Mouse (Mus musculus) left cerebral cortex, adult 6 months (tissue): ENCODE measurements around the gene Gm8212. TPM values are rescaled to one million over a fixed set of nuclear protein-coding genes. Genes with fewer than 3 reads are reported as not detected.

Experiments used
- long read RNA-seq, 2 experiments: library from polyadenylated mRNA; unstranded; transcript quantifications; one replicate each; pipeline ENCODE4 v2.0.0; 2019 to 2020
- polyA plus RNA-seq: library from polyadenylated mRNA; unstranded; fragments of <200 nt; fragmentation: Nextera tagmentation; gene quantifications from 2 replicates; pipeline ENCODE4 v1.2.3, GENCODE M21; 2021

Gm8212 gene
- not detected in 2 replicates for polyA plus RNA-seq
- long read RNA-seq, experiment 1, result 0 reads
- long read RNA-seq, experiment 2, result 0 reads

GRCm38 (mm10) chr14:44197361-44197760, at the start of gene Gm8212:
Gene Gm8212 (plus strand): TSS chr14:44197661.

GRCm38 (mm10) chr14:44213154-44213553, 15.7 kb downstream of the Gm8212 start, which contains the start of gene 4930503E14Rik:
Gene 4930503E14Rik (minus strand): TSS chr14:44213254.

Other genes starting within 250 kb of the Gm8212 start
- not detected in 2 replicates for gene Ang5, start 240.6 kb upstream of the Gm8212 start, polyA plus RNA-seq
- not detected in 2 replicates for gene Ang6, start 195.4 kb upstream of the Gm8212 start, polyA plus RNA-seq
- gene Ear2, start 95.0 kb upstream of the Gm8212 start, polyA plus RNA-seq, result 0.16 TPM in 1 of 2 replicates, not detected in the other
- not detected in 2 replicates for gene Gm3327, start 73.8 kb upstream of the Gm8212 start, polyA plus RNA-seq
- gene 4930503E14Rik, start 15.6 kb downstream of the Gm8212 start, polyA plus RNA-seq, result not detected in 2 replicates
- gene Gm8220, start 87.9 kb downstream of the Gm8212 start, polyA plus RNA-seq, result not detected in 2 replicates
- not detected in 2 replicates for gene Gm5930, start 140.9 kb downstream of the Gm8212 start, polyA plus RNA-seq
- gene Gm8229, start 167.7 kb downstream of the Gm8212 start, polyA plus RNA-seq, result not detected in 2 replicates
- gene Gm3371, start 213.0 kb downstream of the Gm8212 start, polyA plus RNA-seq, result not detected in 2 replicates
- gene Gm8232, start 236.0 kb downstream of the Gm8212 start, polyA plus RNA-seq, result not detected in 2 replicates